Mouse (Mus musculus): ENCODE data around the gene Ints11.

GRCm38 (mm10) chr4:155892017-155892416 lies 22.7 kb downstream of the Ints11 start:
- no peak for TF ChIP-seq GATA1 (IDR thresholded peaks at IDR 0.05; ENCODE audit: borderline replicate concordance, low read length)
- no peak for TF ChIP-seq FLI1 (IDR thresholded peaks at IDR 0.05; ENCODE audit: low read length)
